Mouse (Mus musculus) spleen, postnatal 0 days (tissue): ENCODE data around the gene Cnn1. TPM values are rescaled to one million over a fixed set of nuclear protein-coding genes. Genes with fewer than 3 reads are reported as not detected.

Source experiments
- polyA plus RNA-seq: library from polyadenylated mRNA; unstranded; fragments of >200 nt; fragmentation: Nextera tagmentation; extraction: Ambion mirVana; gene quantifications from 2 replicates; pipeline ENCODE4 v1.2.1, GENCODE M21; 2015

Gene Cnn1
- 9.1 and 14.5 TPM in 2 replicates for polyA plus RNA-seq

DNA sequence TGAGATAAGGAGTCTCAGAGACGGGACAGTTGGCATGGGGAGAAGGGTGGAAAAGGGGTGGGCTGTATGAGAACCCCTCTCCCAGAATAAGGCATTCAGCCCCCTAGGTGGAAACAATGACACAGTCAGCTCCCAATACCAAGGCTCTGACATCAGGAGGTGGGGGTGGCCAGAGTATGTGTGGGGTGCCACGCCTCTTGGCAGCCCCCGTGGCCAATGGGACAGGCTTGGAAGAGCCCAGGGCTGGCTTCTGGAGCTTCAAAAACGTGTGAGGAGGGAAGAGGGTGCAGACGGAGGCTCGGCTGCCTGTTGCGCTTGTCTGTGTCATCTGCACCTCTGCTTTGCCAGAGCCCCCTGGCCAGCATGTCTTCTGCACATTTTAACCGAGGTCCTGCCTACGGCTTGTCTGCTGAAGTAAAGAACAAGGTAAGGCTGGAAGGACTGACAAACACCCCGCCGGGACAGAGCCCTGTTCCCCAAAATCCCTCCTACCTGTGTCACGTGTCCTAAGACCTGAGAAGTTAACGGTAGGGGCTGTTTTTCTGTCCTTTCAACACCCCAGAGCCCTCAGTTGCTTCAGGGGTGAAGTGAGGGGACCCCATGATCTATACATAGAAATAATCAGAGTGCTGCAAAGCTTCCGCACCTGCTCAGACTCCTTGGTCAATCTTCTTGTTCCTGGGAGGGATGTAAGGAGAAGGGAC is at the start of gene Cnn1:
Cnn1 (plus strand) TSS at position 224 of the 704 bp plus-strand sequence.

DNA sequence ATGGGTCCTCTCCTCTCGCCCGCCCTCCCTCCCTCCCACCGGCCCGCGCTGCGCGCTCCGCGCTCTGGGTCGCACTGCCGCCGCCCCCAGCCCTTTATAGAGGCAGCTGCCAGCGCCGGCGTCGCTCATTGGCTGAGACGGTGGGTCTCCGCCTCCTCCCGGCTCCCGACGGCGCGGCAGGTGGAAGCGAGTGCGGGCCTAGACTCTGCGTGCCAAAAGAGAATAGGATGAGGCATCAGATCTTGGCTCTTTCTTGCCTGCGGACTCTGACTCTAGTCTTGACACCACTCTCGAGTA is 47.1 kb upstream of the Cnn1 start, which contains the start of gene Elavl3:
Elavl3 (minus strand) TSS at position 66 of the 297 bp plus-strand sequence.

DNA sequence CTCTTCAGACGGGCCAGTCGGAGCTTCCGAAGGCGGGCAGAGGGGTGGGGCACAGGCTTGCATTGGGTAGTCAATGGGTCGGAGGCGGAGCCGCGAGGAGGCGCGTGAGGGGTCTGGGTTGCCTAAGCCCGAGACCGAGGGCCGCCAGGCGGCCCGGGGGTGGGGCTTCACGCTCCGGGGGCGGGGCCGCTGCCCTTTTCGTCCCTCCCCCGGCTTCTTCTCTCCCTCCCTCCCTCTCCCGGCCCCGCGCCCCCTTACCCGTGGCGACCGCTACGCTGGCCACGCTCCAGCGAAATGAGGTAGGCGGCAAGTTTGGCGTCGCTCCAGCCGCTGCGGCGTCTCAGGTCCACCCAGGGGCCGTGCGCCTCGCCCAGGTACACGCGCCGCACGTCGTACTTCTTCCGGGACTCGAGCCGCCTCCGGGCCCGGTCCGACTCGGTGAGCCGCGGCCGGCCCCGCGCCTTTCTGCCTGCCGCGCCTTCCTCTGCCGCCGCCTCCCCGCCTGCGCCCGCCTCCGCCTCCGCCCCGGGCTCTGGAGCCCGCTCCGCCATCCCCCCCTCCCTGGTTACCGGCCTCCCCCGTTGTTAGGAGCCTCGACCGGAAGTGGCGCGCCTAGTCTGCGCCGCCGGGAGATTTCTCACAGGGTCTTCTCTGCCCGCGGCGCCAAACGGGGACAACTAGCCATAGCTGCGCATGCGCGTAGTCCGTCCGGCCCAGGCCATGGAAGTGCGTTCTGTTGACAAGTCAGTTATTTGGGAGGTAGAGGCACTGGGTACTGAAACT is 28.0 kb upstream of the Cnn1 start, which contains the start of the genes Gm49318 and Zfp653:
Gm49318 (minus strand) TSS at position 469 of the 783 bp plus-strand sequence.
Zfp653 (minus strand) TSS at position 586 of the 783 bp plus-strand sequence.

DNA sequence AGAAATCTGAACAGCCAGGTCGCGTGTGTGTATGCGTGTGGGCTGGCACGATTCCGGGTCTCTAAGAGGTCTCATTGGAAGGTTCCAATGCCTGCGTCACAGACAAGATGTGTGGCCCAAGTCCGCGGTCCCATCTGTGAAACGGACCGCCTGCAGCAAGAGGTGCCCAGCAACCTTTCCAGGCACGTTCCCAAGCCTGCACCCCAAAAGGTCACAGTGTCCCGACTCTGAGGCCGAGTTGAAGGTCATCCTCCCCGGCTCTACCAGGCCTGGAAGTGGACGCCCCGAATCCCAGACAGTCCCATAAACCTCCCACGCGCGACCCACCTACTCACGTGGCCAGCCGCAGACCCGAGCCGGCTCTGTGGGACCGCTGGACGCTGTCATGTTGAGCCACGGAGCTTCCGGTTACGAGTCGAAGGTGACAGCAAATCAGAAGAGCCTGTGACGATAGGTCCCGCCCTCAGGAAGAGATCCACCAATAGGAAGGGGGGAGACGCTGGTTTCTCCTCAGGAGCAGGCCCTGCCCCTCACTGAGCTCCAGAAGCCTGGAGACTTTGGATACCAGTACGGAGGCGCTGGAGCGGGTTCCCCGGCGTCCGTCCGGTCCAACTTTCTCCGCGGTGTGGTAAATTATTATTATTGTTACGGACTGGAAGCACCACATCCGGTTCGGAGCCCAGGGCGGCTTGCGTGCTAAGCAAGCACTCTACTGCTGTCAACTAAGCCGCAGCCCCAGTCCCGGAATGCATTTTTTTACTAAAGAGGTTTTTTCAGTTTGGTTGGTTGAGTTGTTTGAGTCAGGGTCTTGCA is 13.8 kb upstream of the Cnn1 start, which contains the start of gene Ecsit:
Ecsit (minus strand) TSS at position 417 of the 813 bp plus-strand sequence.

DNA sequence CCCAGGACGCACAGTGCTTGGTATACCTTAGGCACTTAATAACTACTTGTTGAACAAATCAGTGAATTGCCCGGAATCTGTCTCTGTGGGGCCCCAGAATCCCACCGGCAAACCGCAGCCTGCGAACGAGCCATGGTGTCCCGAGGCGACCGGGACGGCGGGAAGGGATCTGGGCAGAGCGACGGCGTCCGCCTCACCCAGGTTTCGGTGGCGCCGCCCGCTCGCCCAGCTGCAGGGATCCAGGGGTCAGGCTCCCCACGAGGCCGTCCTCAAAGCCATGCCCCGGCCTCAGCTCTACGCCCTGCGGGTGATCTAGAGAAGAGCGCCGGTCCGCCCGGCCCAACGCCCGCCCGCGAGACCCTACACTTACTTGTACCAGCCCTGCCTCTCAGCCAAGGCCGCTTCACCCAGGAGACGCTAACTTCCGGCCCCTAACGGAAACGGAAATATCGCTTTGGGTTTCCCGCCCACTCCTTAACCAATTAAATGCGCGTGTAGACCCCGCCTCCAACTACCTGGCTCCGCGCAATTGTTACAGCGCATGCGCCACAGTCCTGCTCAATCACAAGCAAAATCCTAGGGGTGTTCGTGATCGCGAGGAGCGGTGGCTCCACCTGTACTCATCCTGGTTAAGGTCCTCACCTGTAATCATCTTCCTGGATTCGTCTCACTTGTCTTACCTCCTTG is 17.9 kb downstream of the Cnn1 start, which contains the start of gene Elof1:
Elof1 (minus strand) TSS at position 433 of the 687 bp plus-strand sequence.

DNA sequence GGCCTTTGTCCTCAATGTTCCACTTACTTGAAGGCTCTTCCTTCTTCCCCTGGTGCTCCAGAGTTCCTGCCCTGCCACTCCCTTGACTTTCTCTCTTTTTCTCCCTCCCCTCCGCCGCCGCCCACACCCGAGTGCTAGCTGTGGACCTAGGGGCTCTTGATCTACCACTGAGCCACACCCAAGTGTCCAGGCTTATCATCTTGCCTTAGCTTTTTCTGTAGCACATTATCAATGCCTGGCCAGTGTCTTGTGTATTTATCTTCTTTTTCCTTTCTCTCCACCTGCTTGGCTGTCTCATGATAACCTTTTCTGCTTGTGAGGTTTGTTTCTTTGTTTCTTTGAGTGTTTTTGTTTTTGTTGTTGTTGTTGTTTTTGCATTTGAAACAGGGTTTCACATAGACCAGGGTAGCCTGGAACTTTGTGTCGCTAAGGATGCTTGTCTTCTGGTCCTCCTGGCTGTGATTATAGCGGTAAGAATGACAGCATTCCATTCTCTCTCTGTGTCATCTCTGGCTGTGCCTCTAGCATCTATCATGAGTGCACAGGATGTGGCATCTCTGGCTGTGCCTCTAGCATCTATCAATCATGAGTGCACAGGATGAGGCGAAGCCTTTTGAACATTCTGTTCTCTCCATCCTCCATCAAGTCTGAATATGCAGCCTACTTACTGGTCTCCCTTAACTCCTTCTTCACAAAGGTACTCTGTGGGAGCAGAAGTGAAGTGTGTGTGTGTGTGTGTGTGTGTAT is 36.8 kb downstream of the Cnn1 start, which contains the start of gene Acp5:
Acp5 (minus strand) TSS at position 68 of the 747 bp plus-strand sequence.

DNA sequence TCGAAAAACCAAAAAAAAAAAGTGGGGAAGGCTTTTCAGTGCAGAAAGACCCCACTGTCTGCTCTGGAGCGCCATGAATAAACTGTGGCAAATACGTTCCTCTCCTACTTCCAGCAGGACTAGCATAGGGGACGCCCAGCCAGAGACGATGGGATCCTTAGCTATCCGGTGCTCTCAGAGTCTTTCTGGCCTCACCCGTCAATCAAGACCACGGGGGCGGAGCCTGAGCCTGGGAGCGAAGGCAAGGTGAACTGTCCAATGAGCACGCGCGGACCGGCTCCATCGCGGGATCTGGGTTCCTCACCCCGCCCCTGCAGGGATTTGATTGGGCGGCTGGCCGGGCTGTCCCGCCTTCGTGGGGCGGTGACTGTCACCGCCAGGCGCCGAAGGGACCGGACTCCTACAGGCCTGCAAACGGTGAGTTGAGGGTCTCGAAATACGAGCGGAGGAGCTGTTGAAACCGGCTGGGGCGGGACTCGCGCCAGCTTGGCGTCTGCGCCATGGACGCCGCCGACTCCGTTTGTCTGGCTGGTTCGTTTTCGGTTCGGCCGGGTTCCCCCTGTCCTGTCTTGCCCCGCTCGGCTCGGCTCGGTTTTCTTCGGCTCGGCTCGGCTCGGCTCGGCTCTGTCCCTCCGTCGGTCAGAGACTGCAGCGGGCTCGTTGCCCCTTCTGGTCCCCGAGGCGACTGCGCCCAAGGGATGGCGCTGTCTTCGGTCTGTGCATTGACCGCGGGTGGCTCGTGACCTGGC is 57.7 kb downstream of the Cnn1 start, which contains the start of gene Pigyl:
Pigyl (plus strand) TSS at position 350 of the 749 bp plus-strand sequence.

Other genes starting within 250 kb of the Cnn1 start
- 9.2 and 13.3 TPM in 2 replicates for gene Dock6, start 246.6 kb upstream of the Cnn1 start, polyA plus RNA-seq
- gene Rab3d, start 181.0 kb upstream of the Cnn1 start, polyA plus RNA-seq = 11.6 and 16.2 TPM in 2 replicates
- 0.63 and 0.84 TPM in 2 replicates for gene Ccdc159, start 171.7 kb upstream of the Cnn1 start, polyA plus RNA-seq
- 16.7 and 22.4 TPM in 2 replicates for gene Tmem205, start 171.7 kb upstream of the Cnn1 start, polyA plus RNA-seq
- gene Plppr2, start 162.2 kb upstream of the Cnn1 start, polyA plus RNA-seq = 1.1 and 1.4 TPM in 2 replicates
- gene Swsap1, start 143.5 kb upstream of the Cnn1 start, polyA plus RNA-seq = 2.3 and 2.8 TPM in 2 replicates
- gene Epor, start 135.7 kb upstream of the Cnn1 start, polyA plus RNA-seq = 121 and 135 TPM in 2 replicates
- gene Rgl3, start 109.8 kb upstream of the Cnn1 start, polyA plus RNA-seq = 0.96 and 1.5 TPM in 2 replicates
- gene Ccdc151, start 96.6 kb upstream of the Cnn1 start, polyA plus RNA-seq = 0.06 and 0.17 TPM in 2 replicates
- 34.2 and 36.2 TPM in 2 replicates for gene Prkcsh, start 96.4 kb upstream of the Cnn1 start, polyA plus RNA-seq
- gene Elavl3, start 47.2 kb upstream of the Cnn1 start, polyA plus RNA-seq = not detected in 2 replicates
- gene Gm49318, start 28.0 kb upstream of the Cnn1 start, polyA plus RNA-seq = not detected in 2 replicates
- 5.9 and 6.2 TPM in 2 replicates for gene Zfp653, start 27.8 kb upstream of the Cnn1 start, polyA plus RNA-seq
- 19.5 and 20.0 TPM in 2 replicates for gene Ecsit, start 13.8 kb upstream of the Cnn1 start, polyA plus RNA-seq
- 117 and 126 TPM in 2 replicates for gene Elof1, start 18.0 kb downstream of the Cnn1 start, polyA plus RNA-seq
- 122 and 146 TPM in 2 replicates for gene Acp5, start 36.5 kb downstream of the Cnn1 start, polyA plus RNA-seq
- gene Pigyl, start 57.6 kb downstream of the Cnn1 start, polyA plus RNA-seq = 55.6 and 55.8 TPM in 2 replicates
- 0.07 TPM in 1 of 2 replicates, not detected in the other for gene Zfp872, start 88.9 kb downstream of the Cnn1 start, polyA plus RNA-seq
- 9.9 and 12.4 TPM in 2 replicates for gene Zfp809, start 126.5 kb downstream of the Cnn1 start, polyA plus RNA-seq
- 1.9 TPM in 2 replicates for gene Zfp599, start 160.7 kb downstream of the Cnn1 start, polyA plus RNA-seq
- gene Zfp810, start 208.4 kb downstream of the Cnn1 start, polyA plus RNA-seq = 4.8 and 6.1 TPM in 2 replicates